Mouse (Mus musculus): ENCODE data around the gene Olfr608. TPM values are rescaled to one million over a fixed set of nuclear protein-coding genes. Genes with fewer than 3 reads are reported as not detected.
"Not testable (repeated sequence)": the region's sequence is repeated elsewhere in the genome, so short reads cannot be mapped to it uniquely, and the experiment has no call there.

Gene Olfr608
- total RNA-seq (2015), result not detected in 2 replicates
- not detected in 2 replicates for total RNA-seq (2017)

GRCm38 (mm10) chr7:103469577-103469976 is at the start of gene Olfr608:
Olfr608 (plus strand) TSS chr7:103469877.
- no peak for ATAC-seq (ENCODE audit: poor library complexity, severe bottlenecking)

- ATAC-seq (ENCODE audit: poor library complexity, severe bottlenecking), result no peak
These were observed 24.3 kb upstream of the Olfr608 start, which contains the start of gene Olfr605 for GRCm38 (mm10) chr7:103445339-103445738. Olfr605 (minus strand) TSS chr7:103445439.

GRCm38 (mm10) chr7:103448746-103449145 is 20.9 kb upstream of the Olfr608 start, which contains the start of gene Olfr606:
Olfr606 (plus strand) TSS chr7:103449046.
- no peak for ATAC-seq (ENCODE audit: poor library complexity, severe bottlenecking)

- no peak for ATAC-seq (ENCODE audit: poor library complexity, severe bottlenecking)
These were observed 9.1 kb upstream of the Olfr608 start for GRCm38 (mm10) chr7:103460590-103460989.

- not testable (repeated sequence) for ATAC-seq (ENCODE audit: poor library complexity, severe bottlenecking)
These were observed 7.4 kb downstream of the Olfr608 start for GRCm38 (mm10) chr7:103477106-103477505.

GRCm38 (mm10) chr7:103497962-103498361 is 28.3 kb downstream of the Olfr608 start, which contains the start of gene Olfr609:
Olfr609 (minus strand) TSS chr7:103498062.
- ATAC-seq (ENCODE audit: poor library complexity, severe bottlenecking), result no peak

- ATAC-seq (ENCODE audit: poor library complexity, severe bottlenecking), result no peak
These were observed 42.3 kb downstream of the Olfr608 start, which contains the start of gene Olfr610 for GRCm38 (mm10) chr7:103512022-103512421. Olfr610 (minus strand) TSS chr7:103512122.

- not testable (repeated sequence) for ATAC-seq (ENCODE audit: poor library complexity, severe bottlenecking)
These were observed 51.1 kb downstream of the Olfr608 start, which contains the start of gene Olfr611 for GRCm38 (mm10) chr7:103520746-103521145. Olfr611 (minus strand) TSS chr7:103520846.

Other genes with a start within 250 kb of the Olfr608 start
- gene Usp17ld, start 217.4 kb upstream of the Olfr608 start, total RNA-seq (2015), result not detected in 2 replicates
- not detected in 2 replicates for gene Usp17ld, start 217.4 kb upstream of the Olfr608 start, total RNA-seq (2017)
- gene Olfr596, start 164.2 kb upstream of the Olfr608 start, total RNA-seq (2015), result not detected in 2 replicates
- gene Olfr596, start 164.2 kb upstream of the Olfr608 start, total RNA-seq (2017), result not detected in 2 replicates
- not detected in 2 replicates for gene Olfr597, start 153.6 kb upstream of the Olfr608 start, total RNA-seq (2015)
- not detected in 2 replicates for gene Olfr597, start 153.6 kb upstream of the Olfr608 start, total RNA-seq (2017)
- not detected in 2 replicates for gene Olfr598, start 146.3 kb upstream of the Olfr608 start, total RNA-seq (2015)
- gene Olfr598, start 146.3 kb upstream of the Olfr608 start, total RNA-seq (2017), result not detected in 2 replicates
- gene Olfr599, start 134.0 kb upstream of the Olfr608 start, total RNA-seq (2015), result not detected in 2 replicates
- gene Olfr599, start 134.0 kb upstream of the Olfr608 start, total RNA-seq (2017), result not detected in 2 replicates
- not detected in 2 replicates for gene Olfr600, start 120.2 kb upstream of the Olfr608 start, total RNA-seq (2015)
- not detected in 2 replicates for gene Olfr600, start 120.2 kb upstream of the Olfr608 start, total RNA-seq (2017)
- not detected in 2 replicates for gene Olfr601, start 107.2 kb upstream of the Olfr608 start, total RNA-seq (2015)
- not detected in 2 replicates for gene Olfr601, start 107.2 kb upstream of the Olfr608 start, total RNA-seq (2017)
- gene Olfr603, start 83.7 kb upstream of the Olfr608 start, total RNA-seq (2015), result not detected in 2 replicates
- not detected in 2 replicates for gene Olfr603, start 83.7 kb upstream of the Olfr608 start, total RNA-seq (2017)
- gene Usp17lc, start 54.8 kb upstream of the Olfr608 start, total RNA-seq (2015), result not detected in 2 replicates
- gene Usp17lc, start 54.8 kb upstream of the Olfr608 start, total RNA-seq (2017), result not detected in 2 replicates
- gene Olfr605, start 24.4 kb upstream of the Olfr608 start, total RNA-seq (2015), result not detected in 2 replicates
- not detected in 2 replicates for gene Olfr605, start 24.4 kb upstream of the Olfr608 start, total RNA-seq (2017)
- not detected in 2 replicates for gene Olfr606, start 20.8 kb upstream of the Olfr608 start, total RNA-seq (2015)
- gene Olfr606, start 20.8 kb upstream of the Olfr608 start, total RNA-seq (2017), result not detected in 2 replicates
- not detected in 2 replicates for gene Olfr607, start 5.7 kb upstream of the Olfr608 start, total RNA-seq (2015)
- gene Olfr607, start 5.7 kb upstream of the Olfr608 start, total RNA-seq (2017), result not detected in 2 replicates
- not detected in 2 replicates for gene Olfr609, start 28.2 kb downstream of the Olfr608 start, total RNA-seq (2015)
- gene Olfr609, start 28.2 kb downstream of the Olfr608 start, total RNA-seq (2017), result not detected in 2 replicates
- not detected in 2 replicates for gene Olfr610, start 42.2 kb downstream of the Olfr608 start, total RNA-seq (2015)
- not detected in 2 replicates for gene Olfr610, start 42.2 kb downstream of the Olfr608 start, total RNA-seq (2017)
- gene Olfr611, start 51.0 kb downstream of the Olfr608 start, total RNA-seq (2015), result not detected in 2 replicates
- not detected in 2 replicates for gene Olfr611, start 51.0 kb downstream of the Olfr608 start, total RNA-seq (2017)
- gene Olfr612, start 72.8 kb downstream of the Olfr608 start, total RNA-seq (2015), result not detected in 2 replicates
- not detected in 2 replicates for gene Olfr612, start 72.8 kb downstream of the Olfr608 start, total RNA-seq (2017)
- not detected in 2 replicates for gene Olfr613, start 78.2 kb downstream of the Olfr608 start, total RNA-seq (2015)
- gene Olfr613, start 78.2 kb downstream of the Olfr608 start, total RNA-seq (2017), result not detected in 2 replicates
- gene Olfr615, start 86.2 kb downstream of the Olfr608 start, total RNA-seq (2015), result not detected in 2 replicates
- gene Olfr615, start 86.2 kb downstream of the Olfr608 start, total RNA-seq (2017), result not detected in 2 replicates
- not detected in 2 replicates for gene Olfr616, start 99.3 kb downstream of the Olfr608 start, total RNA-seq (2015)
- gene Olfr616, start 99.3 kb downstream of the Olfr608 start, total RNA-seq (2017), result not detected in 2 replicates
- gene Olfr617, start 103.2 kb downstream of the Olfr608 start, total RNA-seq (2015), result not detected in 2 replicates
- gene Olfr617, start 103.2 kb downstream of the Olfr608 start, total RNA-seq (2017), result not detected in 2 replicates
- gene Olfr618, start 120.2 kb downstream of the Olfr608 start, total RNA-seq (2015), result not detected in 2 replicates
- gene Olfr618, start 120.2 kb downstream of the Olfr608 start, total RNA-seq (2017), result not detected in 2 replicates
- not detected in 2 replicates for gene Olfr619, start 130.7 kb downstream of the Olfr608 start, total RNA-seq (2015)
- not detected in 2 replicates for gene Olfr619, start 130.7 kb downstream of the Olfr608 start, total RNA-seq (2017)
- gene Olfr620, start 142.7 kb downstream of the Olfr608 start, total RNA-seq (2015), result not detected in 2 replicates
- not detected in 2 replicates for gene Olfr620, start 142.7 kb downstream of the Olfr608 start, total RNA-seq (2017)
- gene Olfr622, start 172.8 kb downstream of the Olfr608 start, total RNA-seq (2015), result not detected in 2 replicates
- gene Olfr622, start 172.8 kb downstream of the Olfr608 start, total RNA-seq (2017), result not detected in 2 replicates
- not detected in 2 replicates for gene Olfr623, start 193.8 kb downstream of the Olfr608 start, total RNA-seq (2015)
- gene Olfr623, start 193.8 kb downstream of the Olfr608 start, total RNA-seq (2017), result not detected in 2 replicates
- 0.05 TPM in 1 of 2 replicates, not detected in the other for gene Olfr624, start 201.3 kb downstream of the Olfr608 start, total RNA-seq (2015)
- gene Olfr624, start 201.3 kb downstream of the Olfr608 start, total RNA-seq (2017), result 0.15 TPM in 1 of 2 replicates, not detected in the other
- gene Olfr625-ps1, start 212.8 kb downstream of the Olfr608 start, total RNA-seq (2015), result not detected in 2 replicates
- gene Olfr625-ps1, start 212.8 kb downstream of the Olfr608 start, total RNA-seq (2017), result not detected in 2 replicates
- gene Olfr243, start 244.8 kb downstream of the Olfr608 start, total RNA-seq (2015), result not detected in 2 replicates
- gene Olfr243, start 244.8 kb downstream of the Olfr608 start, total RNA-seq (2017), result not detected in 2 replicates

Measured in megakaryocyte, adult 5-6 weeks (primary cell).